Mouse (Mus musculus) testis, postnatal 14 days (tissue): Measurements from ENCODE around the gene Thegl.
A peak's percentile ranks its signal among the peaks of the same experiment; 100 is the strongest.
"Not testable (repeated sequence)": the region's sequence is repeated elsewhere in the genome, so short reads cannot be mapped to it uniquely, and the experiment has no call there.

Experiments
- DNase-seq: peaks from one replicate; pipeline ENCODE4 v3.0.0; 2021; ENCODE audit warnings: low spot score

Thegl gene

GRCm38 (mm10) chr5:77015544-77016482 is at the start of gene Thegl:
Gene Thegl (plus strand): TSS chr5:77016023.
- peak; percentile 84 for DNase-seq

- no peak for DNase-seq
These were observed 46.6 kb upstream of the Thegl start for GRCm38 (mm10) chr5:76969250-76969649.

GRCm38 (mm10) chr5:76971115-76971514 is 44.7 kb upstream of the Thegl start:
- DNase-seq: not testable (repeated sequence)

- DNase-seq: no peak
These were observed 42.3 kb upstream of the Thegl start for GRCm38 (mm10) chr5:76973488-76973887.

GRCm38 (mm10) chr5:76974207-76974553 is 41.6 kb upstream of the Thegl start:
- no peak for DNase-seq

- peak; percentile 87 for DNase-seq
These were observed 41.1 kb upstream of the Thegl start, which contains the start of gene Srp72 for GRCm38 (mm10) chr5:76974554-76975285. Gene Srp72 (plus strand): TSS chr5:76974683.

- DNase-seq: no peak
These were observed 40.1 kb upstream of the Thegl start for GRCm38 (mm10) chr5:76975736-76976135.

- DNase-seq: no peak
These were observed 31.8 kb upstream of the Thegl start for GRCm38 (mm10) chr5:76984015-76984414.

GRCm38 (mm10) chr5:76990789-76991188 is 25.0 kb upstream of the Thegl start:
- no peak for DNase-seq

GRCm38 (mm10) chr5:76993174-76993814 is 22.5 kb upstream of the Thegl start:
- DNase-seq: no peak

GRCm38 (mm10) chr5:76998416-76998815 is 17.4 kb upstream of the Thegl start:
- no peak for DNase-seq

- no peak for DNase-seq
These were observed 14.6 kb upstream of the Thegl start for GRCm38 (mm10) chr5:77001192-77001591.

GRCm38 (mm10) chr5:77004051-77004821 is 11.6 kb upstream of the Thegl start, which contains the start of gene Arl9:
Gene Arl9 (plus strand): TSS chr5:77004055.
- no peak for DNase-seq

- DNase-seq: no peak
These were observed 5.5 kb upstream of the Thegl start for GRCm38 (mm10) chr5:77010352-77010751.

GRCm38 (mm10) chr5:77011082-77011481 is 4.7 kb upstream of the Thegl start:
- no peak for DNase-seq

- DNase-seq: no peak
These were observed 2.7 kb upstream of the Thegl start for GRCm38 (mm10) chr5:77013171-77013570.

GRCm38 (mm10) chr5:77028034-77028433 is 12.2 kb downstream of the Thegl start:
- no peak for DNase-seq

GRCm38 (mm10) chr5:77029735-77030134 is 13.9 kb downstream of the Thegl start:
- DNase-seq: no peak

GRCm38 (mm10) chr5:77035101-77035500 is 19.3 kb downstream of the Thegl start:
- not testable (repeated sequence) for DNase-seq

- no peak for DNase-seq
These were observed 22.6 kb downstream of the Thegl start for GRCm38 (mm10) chr5:77038451-77038850.

GRCm38 (mm10) chr5:77039391-77039790 is 23.6 kb downstream of the Thegl start:
- no peak for DNase-seq

- no peak for DNase-seq
These were observed 28.5 kb downstream of the Thegl start for GRCm38 (mm10) chr5:77044362-77044761.
